Mouse (Mus musculus) C2C12 (cell line): Measurements from ENCODE around the gene Cacna1e.

Experiments used
- CTCF ChIP-seq: IDR thresholded peaks from one replicate; pipeline ENCODE4 v1.5.1; 2011; ENCODE audit not compliant: control insufficient read depth, insufficient read depth, insufficient read length
- MAX ChIP-seq: IDR thresholded peaks from one replicate; pipeline ENCODE4 v1.6.1; 2011; ENCODE audit warnings: mild to moderate bottlenecking, control low read depth
- MYOD1 ChIP-seq: IDR thresholded peaks from one replicate; pipeline ENCODE4 v1.6.1; 2011; ENCODE audit warnings: low read depth; ENCODE audit not compliant: control insufficient read depth, insufficient read length
- USF1 ChIP-seq: IDR thresholded peaks from one replicate; pipeline ENCODE4 v1.6.1; 2011; ENCODE audit warnings: low read depth, mild to moderate bottlenecking, control low read depth, moderate library complexity

DNA sequence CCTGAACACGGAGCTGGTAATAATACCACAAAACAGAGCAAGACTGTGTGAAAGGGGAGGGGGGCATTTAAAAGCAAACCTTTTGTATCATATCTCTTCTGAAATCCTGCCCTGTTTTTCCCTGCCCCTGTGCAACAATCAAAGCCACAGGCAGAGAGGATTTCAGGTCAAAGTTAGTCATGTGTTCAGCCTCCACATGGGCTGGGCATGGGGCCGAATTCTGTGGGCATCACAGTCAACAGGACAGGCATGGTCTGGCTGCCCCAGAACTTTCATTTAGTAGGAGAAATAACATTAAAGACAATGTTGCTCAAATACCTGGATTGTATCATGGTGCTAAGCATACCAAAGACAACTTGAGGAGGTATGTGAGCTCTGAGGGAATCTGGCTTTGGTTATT lies 278.7 kb downstream of the Cacna1e start:
- TF ChIP-seq CTCF (no peak), MYOD1 (no peak), MAX (no peak), USF1 (no peak)
